Mouse (Mus musculus) heart, postnatal 0 days (tissue): ENCODE results near the gene Thsd7a.

Source experiments
- CTCF ChIP-seq: IDR thresholded peaks from 2 replicates; pipeline ENCODE4 v1.5.1; 2016; ENCODE audit warnings: antibody characterized with exemption, control low read depth, low read depth
- EP300 ChIP-seq: IDR thresholded peaks from 2 replicates; pipeline ENCODE4 v1.6.1; 2016; ENCODE audit warnings: antibody characterized with exemption, low read depth

GRCm38 (mm10) chr6:12544096-12544495 lies 205.1 kb downstream of the Thsd7a start:
- no peak for TF ChIP-seq CTCF
- no peak for TF ChIP-seq EP300
